Mouse (Mus musculus) C2C12 (cell line): ENCODE data around the gene Tmpo. TPM values are rescaled to one million over a fixed set of nuclear protein-coding genes. Genes with fewer than 3 reads are reported as not detected.

ENCODE experiments used
- H3K27me3 ChIP-seq: one replicate; pipeline ENCODE4 v1.6.1; 2011; ENCODE audit not compliant: control insufficient read depth, insufficient read depth, insufficient read length
- H3K36me3 ChIP-seq: one replicate; pipeline ENCODE4 v1.6.1; 2011; ENCODE audit not compliant: control insufficient read depth, insufficient read depth
- H3K4me3 ChIP-seq: one replicate; pipeline ENCODE4 v1.5.1; 2011; ENCODE audit warnings: mild to moderate bottlenecking, control low read depth; ENCODE audit not compliant: poor library complexity, insufficient read depth, severe bottlenecking
- H3K79me2 ChIP-seq: one replicate; pipeline ENCODE4 v1.6.1; 2011; ENCODE audit not compliant: control insufficient read depth, insufficient read depth
- H3K79me3 ChIP-seq: one replicate; pipeline ENCODE4 v1.6.1; 2011; ENCODE audit warnings: low read depth, control low read depth
- H3ac ChIP-seq: one replicate; pipeline ENCODE3; 2011; ENCODE audit warnings: low read depth; ENCODE audit not compliant: control insufficient read depth, insufficient read length
- CEBPB ChIP-seq: IDR thresholded peaks from one replicate; pipeline ENCODE4 v1.6.1; 2011; ENCODE audit warnings: low read depth, mild to moderate bottlenecking, control low read depth, moderate library complexity
- CTCF ChIP-seq: IDR thresholded peaks from one replicate; pipeline ENCODE4 v1.5.1; 2011; ENCODE audit not compliant: control insufficient read depth, insufficient read depth, insufficient read length
- FOSL1 ChIP-seq: IDR thresholded peaks from one replicate; pipeline ENCODE4 v1.8.0; 2011; ENCODE audit warnings: mild to moderate bottlenecking, low read length; ENCODE audit not compliant: poor library complexity, insufficient read depth, severe bottlenecking
- MAX ChIP-seq: IDR thresholded peaks from one replicate; pipeline ENCODE4 v1.6.1; 2011; ENCODE audit warnings: mild to moderate bottlenecking, control low read depth
- MYOD1 ChIP-seq: IDR thresholded peaks from one replicate; pipeline ENCODE4 v1.6.1; 2011; ENCODE audit warnings: low read depth; ENCODE audit not compliant: control insufficient read depth, insufficient read length
- MYOG ChIP-seq: IDR thresholded peaks from one replicate; pipeline ENCODE4 v1.6.1; 2011; ENCODE audit not compliant: control insufficient read depth, insufficient read length; ENCODE audit errors: extremely low read depth
- USF1 ChIP-seq: IDR thresholded peaks from one replicate; pipeline ENCODE4 v1.6.1; 2011; ENCODE audit warnings: low read depth, mild to moderate bottlenecking, control low read depth, moderate library complexity
- polyA plus RNA-seq: library from polyadenylated mRNA; unstranded; fragments of >200 nt; fragmentation: generic; extraction: Trizol; gene quantifications from one replicate; pipeline ENCODE4 v1.2.1, GENCODE M21; 2012; ENCODE audit warnings: missing spikeins

The Tmpo gene
- polyA plus RNA-seq, 1 experiment = 113 TPM

GRCm38 (mm10) chr10:91172329-91173100, 8.6 kb downstream of the Tmpo start:
- H3K4me3 ChIP-seq = peak overlapping the region; percentile 95
- no peak for TF ChIP-seq MAX

GRCm38 (mm10) chr10:91171455-91172328, 9.4 kb downstream of the Tmpo start:
- Histone ChIP-seq H3K4me3 (peak overlapping the region; percentile 95), H3K27me3 (no peaks in the 10 kb centered on the region), H3K79me2 (peaks cover 80% of the 10 kb centered on the region), H3K79me3 (peaks cover 43% of the 10 kb centered on the region), H3K36me3 (peaks cover 21% of the 10 kb centered on the region), H3ac (peak overlapping the region; percentile 98)
- TF ChIP-seq MAX = peak; percentile 76
- TF ChIP-seq CTCF = no peak

More at GRCm38 (mm10) chr10:91172329-91173100, 8.6 kb downstream of the Tmpo start:
- Histone ChIP-seq H3K36me3 (peaks cover 18% of the 10 kb centered on the region), H3ac (no peak overlapping the region), H3K27me3 (no peaks in the 10 kb centered on the region), H3K79me2 (peaks cover 78% of the 10 kb centered on the region), H3K79me3 (peaks cover 35% of the 10 kb centered on the region)

- Histone ChIP-seq H3ac (peak overlapping the region; percentile 98), H3K4me3 (peak overlapping the region; percentile 95), H3K27me3 (no peaks in the 10 kb centered on the region), H3K36me3 (peaks cover 28% of the 10 kb centered on the region), H3K79me2 (peaks cover 80% of the 10 kb centered on the region), H3K79me3 (peaks cover 50% of the 10 kb centered on the region)
- TF ChIP-seq FOSL1 (no peak), CEBPB (no peak), MYOD1 (no peak), CTCF (no peak), MAX (no peak), USF1 (no peak), MYOG (no peak)
Observed at GRCm38 (mm10) chr10:91171041-91171440, 10.1 kb downstream of the Tmpo start.

- TF ChIP-seq MAX = peak; percentile 62
- no peak for TF ChIP-seq USF1
- no peak for TF ChIP-seq MYOD1
- TF ChIP-seq MYOG = no peak
- TF ChIP-seq FOSL1 = no peak
- TF ChIP-seq CTCF = peak; percentile 54
- peak; percentile 26 for TF ChIP-seq CEBPB
- Histone ChIP-seq H3K36me3 (peaks cover 35% of the 10 kb centered on the region), H3ac (peak overlapping the region; percentile 98), H3K27me3 (no peaks in the 10 kb centered on the region), H3K79me2 (peaks cover 80% of the 10 kb centered on the region), H3K79me3 (peaks cover 57% of the 10 kb centered on the region), H3K4me3 (peak overlapping the region; percentile 95)
Observed at GRCm38 (mm10) chr10:91170143-91170941, 10.8 kb downstream of the Tmpo start.

GRCm38 (mm10) chr10:91169414-91170065, 11.6 kb downstream of the Tmpo start:
- H3K4me3 ChIP-seq = peak overlapping the region; percentile 95
- no peak for TF ChIP-seq CEBPB
- TF ChIP-seq MYOD1 = no peak
- TF ChIP-seq USF1 = no peak
- no peak for TF ChIP-seq MYOG
- TF ChIP-seq MAX = no peak
- TF ChIP-seq FOSL1 = no peak
- TF ChIP-seq CTCF = no peak
- H3K79me3 ChIP-seq = peaks cover 64% of the 10 kb centered on the region
- peaks cover 43% of the 10 kb centered on the region for H3K36me3 ChIP-seq
- H3K27me3 ChIP-seq = no peaks in the 10 kb centered on the region
- peaks cover 80% of the 10 kb centered on the region for H3K79me2 ChIP-seq
- H3ac ChIP-seq = peak overlapping the region; percentile 70
